Mouse (Mus musculus) inflammation-experienced regulatory T-cells, adult 6 months (primary cell): Measurements from ENCODE around the gene Ffar2. TPM values are rescaled to one million over a fixed set of nuclear protein-coding genes. Genes with fewer than 3 reads are reported as not detected.

ENCODE experiments used
- polyA plus RNA-seq, 3 experiments: library from polyadenylated mRNA; unstranded; fragments of 100-300 nt; shearing (Covaris generic); gene quantifications; one replicate each; pipeline ENCODE4 v1.2.1; 2017

The Ffar2 gene
- polyA plus RNA-seq, 3 experiments from 2014 or later: 0.50 to 3.1 (median 0.82) TPM

Other genes with a start within 250 kb of the Ffar2 start
- gene Kmt2b, start 235.0 kb downstream of the Ffar2 start, polyA plus RNA-seq: 10 to 100 TPM; 15.7 to 23.0 (median 22.6) TPM
- gene Zbtb32, start 224.9 kb downstream of the Ffar2 start, polyA plus RNA-seq: 10 to 100 TPM; 11.7 to 28.7 (median 11.9) TPM
- 1 to 10 TPM in 2 of 3 experiments, under 1 TPM in 1; 0.47 to 3.1 (median 1.5) TPM for gene Upk1a, start 210.9 kb downstream of the Ffar2 start, polyA plus RNA-seq
- gene Cox6b1, start 197.6 kb downstream of the Ffar2 start, polyA plus RNA-seq: 100 to 1,000 TPM; 376 to 780 (median 668) TPM
- gene Etv2, start 187.9 kb downstream of the Ffar2 start, polyA plus RNA-seq: not detected
- 10 to 100 TPM; 21.7 to 30.7 (median 28.0) TPM for gene Rbm42, start 173.5 kb downstream of the Ffar2 start, polyA plus RNA-seq
- gene Haus5, start 158.8 kb downstream of the Ffar2 start, polyA plus RNA-seq: 10 to 100 TPM; 23.9 to 33.9 (median 26.4) TPM
- not detected for gene Pmis2, start 152.2 kb downstream of the Ffar2 start, polyA plus RNA-seq
- gene 2200002J24Rik, start 124.8 kb downstream of the Ffar2 start, polyA plus RNA-seq: not detected
- not detected for gene Atp4a, start 111.6 kb downstream of the Ffar2 start, polyA plus RNA-seq
- gene Tmem147, start 94.2 kb downstream of the Ffar2 start, polyA plus RNA-seq: 10 to 100 TPM; 43.1 to 55.2 (median 48.6) TPM
- gene Gapdhs, start 80.1 kb downstream of the Ffar2 start, polyA plus RNA-seq: under 1 TPM in 2 of 3 experiments, not detected in 1; 0.39 to 0.46 TPM
- gene Sbsn, start 72.3 kb downstream of the Ffar2 start, polyA plus RNA-seq: 1 to 10 TPM in 2 of 3 experiments, not detected in 1; 1.5 to 1.6 TPM
- gene Dmkn, start 60.0 kb downstream of the Ffar2 start, polyA plus RNA-seq: not detected
- not detected for gene Krtdap, start 35.9 kb downstream of the Ffar2 start, polyA plus RNA-seq
- under 1 TPM in 1 of 3 experiments, not detected in 2; 0.27 TPM for gene Ffar3, start 32.4 kb upstream of the Ffar2 start, polyA plus RNA-seq
- gene Ffar1, start 37.8 kb upstream of the Ffar2 start, polyA plus RNA-seq: under 1 TPM in 2 of 3 experiments, not detected in 1; 0.17 to 0.20 TPM
- 10 to 100 TPM; 10.5 to 17.5 (median 12.3) TPM for gene Cd22, start 56.6 kb upstream of the Ffar2 start, polyA plus RNA-seq
- not detected for gene Mag, start 91.1 kb upstream of the Ffar2 start, polyA plus RNA-seq
- gene Hamp2, start 100.9 kb upstream of the Ffar2 start, polyA plus RNA-seq: not detected
- gene Hamp, start 120.3 kb upstream of the Ffar2 start, polyA plus RNA-seq: not detected
- 10 to 100 TPM in 2 of 3 experiments, 1 to 10 TPM in 1; 8.8 to 18.8 (median 13.6) TPM for gene Usf2, start 133.0 kb upstream of the Ffar2 start, polyA plus RNA-seq
- 1 to 10 TPM; 1.1 to 2.1 (median 1.4) TPM for gene Lsr, start 149.7 kb upstream of the Ffar2 start, polyA plus RNA-seq
- 1 to 10 TPM in 1 of 3 experiments, under 1 TPM in 2; 0.55 to 1.0 (median 0.96) TPM for gene Fam187b, start 150.0 kb upstream of the Ffar2 start, polyA plus RNA-seq
- gene Fxyd5, start 218.7 kb upstream of the Ffar2 start, polyA plus RNA-seq: 1,000 to 10,000 TPM; 1,847 to 2,152 (median 2,080) TPM
- not detected for gene Fxyd7, start 227.7 kb upstream of the Ffar2 start, polyA plus RNA-seq
- under 1 TPM in 1 of 3 experiments, not detected in 2; 0.85 TPM for gene Fxyd1, start 233.4 kb upstream of the Ffar2 start, polyA plus RNA-seq
- under 1 TPM in 2 of 3 experiments, not detected in 1; 0.09 to 0.13 TPM for gene Lgi4, start 235.6 kb upstream of the Ffar2 start, polyA plus RNA-seq